Mouse (Mus musculus): ENCODE measurements at regions not wholly inside any gene's neighbourhood (a gene's known extent, or its start where the extent isn't known, plus 50 kb on each side); places are given as distances from the start of the nearest gene placed in this dataset.
A peak's percentile ranks its signal among the peaks of the same experiment; 100 is the strongest.

- ATAC-seq (ENCODE audit: poor library complexity, severe bottlenecking): peak; percentile 27; the same call in 1 of the 2 replicates
Observed at GRCm38 (mm10) chr2:161177355-161178021, 68.6 kb upstream of the Chd6 start.

GRCm38 (mm10) chr2:161166681-161167080 is 57.8 kb upstream of the Chd6 start:
- no peak for ATAC-seq (ENCODE audit: poor library complexity, severe bottlenecking)

- no peak for ATAC-seq (ENCODE audit: poor library complexity, severe bottlenecking)
Observed at GRCm38 (mm10) chr2:161165495-161165894, 56.6 kb upstream of the Chd6 start.

- no peak for ATAC-seq (ENCODE audit: poor library complexity, severe bottlenecking)
Observed at GRCm38 (mm10) chr2:161164320-161164719, 55.4 kb upstream of the Chd6 start.

Measured in megakaryocyte, adult 5-6 weeks (primary cell).